Mouse (Mus musculus): ENCODE data around the gene Tmem217. TPM values are rescaled to one million over a fixed set of nuclear protein-coding genes. Genes with fewer than 3 reads are reported as not detected.

The Tmem217 gene
- polyA plus RNA-seq (2012; rRNA removed), result not detected in 2 replicates

- peak within 1 kb of the TSS; percentile 50 for H3K27ac ChIP-seq (ENCODE audit: insufficient read depth, low read length)
- TF ChIP-seq POLR2A (IDR thresholded peaks at IDR 0.05; ENCODE audit: low read depth, low read length), result no peak
- no peak for TF ChIP-seq CTCF (IDR thresholded peaks at IDR 0.05; ENCODE audit: extremely low read depth, insufficient read depth, insufficient read length, insufficient replicate concordance)
- no peak for DNase-seq (ENCODE audit: low read depth in 1 of 2, low spot score in 2 of 2)
- no peaks in the 10 kb centered on the region for H3K36me3 ChIP-seq (ENCODE audit: control insufficient read depth, insufficient read depth, low read length)
- H3K4me1 ChIP-seq (ENCODE audit: control insufficient read depth, insufficient read depth, insufficient read length), result peaks cover 7% of the 10 kb centered on the region; the same call in 1 of the 2 replicates
- H3K4me3 ChIP-seq (ENCODE audit: extremely low read depth, insufficient read depth, insufficient read length), result no peak within 1 kb of the TSS
- H3K27me3 ChIP-seq (ENCODE audit: control insufficient read depth, insufficient read depth, low read length), result no peaks in the 10 kb centered on the region
- WGBS, result 64% methylated on average over 5 of the region's 5 CpGs
These were observed at the start of gene Tmem217 for GRCm38 (mm10) chr17:29552162-29552732. Gene Tmem217, minus strand, starts transcription at chr17:29552385.

GRCm38 (mm10) chr17:29601391-29601790 lies 49.2 kb upstream of the Tmem217 start:
- Histone ChIP-seq H3K36me3 (ENCODE audit: control insufficient read depth, insufficient read depth, low read length) (peaks cover 15% of the 10 kb centered on the region), H3K4me3 (ENCODE audit: extremely low read depth, insufficient read depth, insufficient read length) (no peak overlapping the region), H3K27ac (ENCODE audit: insufficient read depth, low read length) (no peak overlapping the region), H3K4me1 (ENCODE audit: control insufficient read depth, insufficient read depth, insufficient read length) (peaks cover 3% of the 10 kb centered on the region; the same call in 1 of the 2 replicates), H3K27me3 (ENCODE audit: control insufficient read depth, insufficient read depth, low read length) (no peaks in the 10 kb centered on the region)
- TF ChIP-seq POLR2A (IDR thresholded peaks at IDR 0.05; ENCODE audit: low read depth, low read length) (no peak), CTCF (IDR thresholded peaks at IDR 0.05; ENCODE audit: extremely low read depth, insufficient read depth, insufficient read length, insufficient replicate concordance) (no peak)
- DNase-seq (ENCODE audit: low read depth in 1 of 2, low spot score in 2 of 2), result no peak
- WGBS, result 83% methylated on average over 4 of the region's 4 CpGs

- Histone ChIP-seq H3K4me3 (ENCODE audit: extremely low read depth, insufficient read depth, insufficient read length) (no peak overlapping the region), H3K27ac (ENCODE audit: insufficient read depth, low read length) (no peak overlapping the region), H3K4me1 (ENCODE audit: control insufficient read depth, insufficient read depth, insufficient read length) (no peaks in the 10 kb centered on the region), H3K36me3 (ENCODE audit: control insufficient read depth, insufficient read depth, low read length) (peaks cover 18% of the 10 kb centered on the region), H3K27me3 (ENCODE audit: control insufficient read depth, insufficient read depth, low read length) (no peaks in the 10 kb centered on the region)
- TF ChIP-seq CTCF (IDR thresholded peaks at IDR 0.05; ENCODE audit: extremely low read depth, insufficient read depth, insufficient read length, insufficient replicate concordance) (no peak), POLR2A (IDR thresholded peaks at IDR 0.05; ENCODE audit: low read depth, low read length) (no peak)
- 88% methylated on average over 8 of the region's 8 CpGs for WGBS
- no peak for DNase-seq (ENCODE audit: low read depth in 1 of 2, low spot score in 2 of 2)
These were observed 47.4 kb upstream of the Tmem217 start for GRCm38 (mm10) chr17:29599537-29599936.

- H3K4me1 ChIP-seq (ENCODE audit: control insufficient read depth, insufficient read depth, insufficient read length), result no peaks in the 10 kb centered on the region
- H3K4me3 ChIP-seq (ENCODE audit: extremely low read depth, insufficient read depth, insufficient read length), result no peak overlapping the region
- no peaks in the 10 kb centered on the region for H3K27me3 ChIP-seq (ENCODE audit: control insufficient read depth, insufficient read depth, low read length)
- DNase-seq (ENCODE audit: low read depth in 1 of 2, low spot score in 2 of 2), result no peak
- peaks cover 22% of the 10 kb centered on the region for H3K36me3 ChIP-seq (ENCODE audit: control insufficient read depth, insufficient read depth, low read length)
- no peak overlapping the region for H3K27ac ChIP-seq (ENCODE audit: insufficient read depth, low read length)
- TF ChIP-seq POLR2A (IDR thresholded peaks at IDR 0.05; ENCODE audit: low read depth, low read length) (no peak), CTCF (IDR thresholded peaks at IDR 0.05; ENCODE audit: extremely low read depth, insufficient read depth, insufficient read length, insufficient replicate concordance) (no peak)
- WGBS, result 94% methylated on average over 14 of the region's 14 CpGs
These were observed 46.9 kb upstream of the Tmem217 start for GRCm38 (mm10) chr17:29599051-29599450.

GRCm38 (mm10) chr17:29596771-29597132 lies 44.6 kb upstream of the Tmem217 start:
- WGBS, result 93% methylated on average over 13 of the region's 13 CpGs
- no peak overlapping the region for H3K27ac ChIP-seq (ENCODE audit: insufficient read depth, low read length)
- no peak for TF ChIP-seq CTCF (IDR thresholded peaks at IDR 0.05; ENCODE audit: extremely low read depth, insufficient read depth, insufficient read length, insufficient replicate concordance)
- no peak for TF ChIP-seq POLR2A (IDR thresholded peaks at IDR 0.05; ENCODE audit: low read depth, low read length)

GRCm38 (mm10) chr17:29595891-29596770 lies 43.9 kb upstream of the Tmem217 start:
- TF ChIP-seq POLR2A (IDR thresholded peaks at IDR 0.05; ENCODE audit: low read depth, low read length), result no peak
- no peak for TF ChIP-seq CTCF (IDR thresholded peaks at IDR 0.05; ENCODE audit: extremely low read depth, insufficient read depth, insufficient read length, insufficient replicate concordance)
- no peaks in the 10 kb centered on the region for H3K27me3 ChIP-seq (ENCODE audit: control insufficient read depth, insufficient read depth, low read length)
- H3K4me1 ChIP-seq (ENCODE audit: control insufficient read depth, insufficient read depth, insufficient read length), result no peaks in the 10 kb centered on the region
- no peak for DNase-seq (ENCODE audit: low read depth in 1 of 2, low spot score in 2 of 2)
- H3K27ac ChIP-seq (ENCODE audit: insufficient read depth, low read length), result no peak overlapping the region
- no peak overlapping the region for H3K4me3 ChIP-seq (ENCODE audit: extremely low read depth, insufficient read depth, insufficient read length)
- 95% methylated on average over 15 of the region's 15 CpGs for WGBS
- H3K36me3 ChIP-seq (ENCODE audit: control insufficient read depth, insufficient read depth, low read length), result peaks cover 23% of the 10 kb centered on the region

More at GRCm38 (mm10) chr17:29596771-29597132, 44.6 kb upstream of the Tmem217 start:
- Histone ChIP-seq H3K27me3 (ENCODE audit: control insufficient read depth, insufficient read depth, low read length) (no peaks in the 10 kb centered on the region), H3K4me3 (ENCODE audit: extremely low read depth, insufficient read depth, insufficient read length) (no peak overlapping the region), H3K4me1 (ENCODE audit: control insufficient read depth, insufficient read depth, insufficient read length) (no peaks in the 10 kb centered on the region), H3K36me3 (ENCODE audit: control insufficient read depth, insufficient read depth, low read length) (peaks cover 23% of the 10 kb centered on the region)
- no peak for DNase-seq (ENCODE audit: low read depth in 1 of 2, low spot score in 2 of 2)

Measured in spleen, adult 2 months (tissue).